Mouse (Mus musculus) ES-E14 (cell line): ENCODE measurements around the gene Psors1c2.

Source experiments
- CHD2 ChIP-seq: IDR thresholded peaks from 2 replicates; pipeline ENCODE4 v1.6.1; 2014; ENCODE audit warnings: mild to moderate bottlenecking, low read depth, low read length, inconsistent platforms
- HCFC1 ChIP-seq: IDR thresholded peaks from 2 replicates; pipeline ENCODE4 v1.6.1; 2012; ENCODE audit warnings: low read length, inconsistent platforms, borderline replicate concordance; ENCODE audit not compliant: insufficient read depth
- MAFK ChIP-seq: IDR thresholded peaks from 2 replicates; pipeline ENCODE4 v1.6.1; 2014; ENCODE audit warnings: mild to moderate bottlenecking, low read depth, low read length, inconsistent platforms; ENCODE audit not compliant: insufficient read depth
- ZC3H11A ChIP-seq: IDR thresholded peaks from 2 replicates; pipeline ENCODE4 v1.6.1; 2012; ENCODE audit warnings: low read depth, mild to moderate bottlenecking, inconsistent platforms, low read length, borderline replicate concordance
- ZNF384 ChIP-seq: IDR thresholded peaks from 2 replicates; pipeline ENCODE4 v1.6.1; 2012; ENCODE audit warnings: low read depth, low read length, inconsistent platforms

- TF ChIP-seq MAFK: no peak
- TF ChIP-seq ZNF384: no peak
- TF ChIP-seq CHD2: no peak
- no peak for TF ChIP-seq HCFC1
- no peak for TF ChIP-seq ZC3H11A
Measured at GRCm38 (mm10) chr17:35512916-35513626, 19.9 kb upstream of the Psors1c2 start.
